ENCODE assay signal across 12 mouse cellular contexts in the genomic region with DNA sequence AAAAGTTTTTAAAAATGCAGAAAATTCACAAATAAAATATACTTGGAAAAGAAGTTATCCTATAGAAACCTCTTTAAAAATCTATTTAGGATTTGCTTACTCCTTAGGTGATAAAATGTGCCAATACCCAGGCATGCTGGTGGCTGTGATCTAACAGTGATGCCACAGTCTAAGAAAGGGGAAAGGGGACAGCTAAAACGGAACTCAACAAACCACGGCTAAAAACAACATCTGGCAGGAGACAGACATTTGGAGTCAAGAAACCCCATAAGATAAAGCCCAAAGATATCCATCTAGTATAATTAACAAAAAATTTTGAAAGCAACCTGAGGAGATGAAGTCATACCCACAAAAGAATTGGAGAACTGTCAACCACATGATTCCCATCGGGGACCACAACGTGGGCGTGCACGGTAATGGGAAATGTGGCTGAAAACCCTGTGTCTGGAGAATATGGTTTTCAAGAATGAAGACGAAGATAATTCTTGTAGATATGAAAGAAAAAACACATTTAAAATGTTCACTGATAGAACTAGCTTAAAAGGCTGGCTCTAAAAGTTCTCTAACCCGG.
"Had no signal": no experiment of that assay in that cellular context is flagged by ENCODE, and none has a peak within 500 bp of the region (broad histone marks: within the 10 kb centered on the region; RNA-seq: fewer than 3 reads in every experiment).

No protein-coding gene starts in this region.

- H3K4me2 ChIP-seq: limb, embryonic 12.5 days; midbrain, embryonic 12.5 days had no signal

- H3K9ac ChIP-seq: limb, embryonic 12.5 days; liver, embryonic 14.5 days; midbrain, embryonic 12.5 days had no signal

- H3K27me3 ChIP-seq: limb, embryonic 12.5 days; midbrain, embryonic 12.5 days had no signal

- H3K9me3 ChIP-seq: limb, embryonic 12.5 days; midbrain, embryonic 12.5 days had no signal

- H3K4me3 ChIP-seq: limb, embryonic 12.5 days; midbrain, embryonic 12.5 days had no signal

- DNase-seq: kidney, adult 8-10 months; kidney, postnatal 36 days; lung, adult 18-20 months; lung, postnatal 36 days; right cerebral cortex, postnatal 4 days; spleen, adult 18-20 months; thymus, adult 18-20 months; thymus, postnatal 36 days had no signal

- H3K27ac ChIP-seq: kidney, postnatal 0 days; limb, embryonic 12.5 days; liver, embryonic 14.5 days; midbrain, embryonic 12.5 days had no signal
